Mouse (Mus musculus) midbrain, embryonic 16.5 days (tissue): ENCODE results near the gene Synpo2. TPM values are rescaled to one million over a fixed set of nuclear protein-coding genes. Genes with fewer than 3 reads are reported as not detected.

Experiments
- ATAC-seq: fragments of 200-750 bp; cut with Nextera tagmentation; 2 replicates; pipeline ENCODE4 v1.8.0; 2017; ENCODE audit warnings: moderate TSS enrichment
- H3K27ac ChIP-seq: fragments of 300-500 bp; sonication (generic); 2 replicates; pipeline ENCODE4 v1.5.1; 2014; ENCODE audit warnings: mild to moderate bottlenecking, low read length, mixed read lengths
- H3K27me3 ChIP-seq: fragments of 300-500 bp; sonication (generic); 2 replicates; pipeline ENCODE4 v1.6.1; 2014; ENCODE audit warnings: low read depth, low read length, mixed read lengths; ENCODE audit not compliant: control insufficient read depth, insufficient read depth
- H3K36me3 ChIP-seq: fragments of 300-500 bp; sonication (generic); 2 replicates; pipeline ENCODE4 v1.6.1; 2014; ENCODE audit warnings: mild to moderate bottlenecking, low read length, moderate library complexity, mixed read lengths; ENCODE audit not compliant: control insufficient read depth, insufficient read depth
- H3K4me1 ChIP-seq: fragments of 300-500 bp; sonication (generic); 2 replicates; pipeline ENCODE4 v1.6.1; 2014; ENCODE audit warnings: mild to moderate bottlenecking, low read length, mixed read lengths; ENCODE audit not compliant: control insufficient read depth, insufficient read depth
- H3K4me2 ChIP-seq: fragments of 300-500 bp; sonication (generic); 2 replicates; pipeline ENCODE4 v1.6.1; 2014; ENCODE audit warnings: mild to moderate bottlenecking, low read length, mixed read lengths
- H3K4me3 ChIP-seq: fragments of 300-500 bp; sonication (generic); 2 replicates; pipeline ENCODE4 v1.5.1; 2014; ENCODE audit warnings: low read depth, mild to moderate bottlenecking, low read length, moderate library complexity, mixed read lengths
- H3K9ac ChIP-seq: fragments of 300-500 bp; sonication (generic); 2 replicates; pipeline ENCODE4 v1.6.1; 2014; ENCODE audit warnings: low read depth, low read length, mixed read lengths
- H3K9me3 ChIP-seq: fragments of 300-500 bp; sonication (generic); replicated peaks from 2 replicates; pipeline ENCODE4 v1.6.1; 2014; ENCODE audit warnings: mild to moderate bottlenecking, low read length, mixed read lengths; ENCODE audit not compliant: control insufficient read depth, poor library complexity, severe bottlenecking
- WGBS: fragments of 180-500 bp; shearing (Covaris S2); extraction: QIAGEN DNeasy Blood & Tissue Kit; methylation state at CpG from one replicate; pipeline ENCODE4 v1.1.7; 2014; 5-methylcytosine and 5-hydroxymethylcytosine counted together
- polyA plus RNA-seq: library from polyadenylated mRNA; unstranded; fragments of >200 nt; fragmentation: Nextera tagmentation; extraction: Ambion mirVana; gene quantifications from 2 replicates; pipeline ENCODE4 v1.2.1, GENCODE M21; 2015

Gene Synpo2
- polyA plus RNA-seq, 1 experiment from 2014 or later = 3.2 TPM

DNA sequence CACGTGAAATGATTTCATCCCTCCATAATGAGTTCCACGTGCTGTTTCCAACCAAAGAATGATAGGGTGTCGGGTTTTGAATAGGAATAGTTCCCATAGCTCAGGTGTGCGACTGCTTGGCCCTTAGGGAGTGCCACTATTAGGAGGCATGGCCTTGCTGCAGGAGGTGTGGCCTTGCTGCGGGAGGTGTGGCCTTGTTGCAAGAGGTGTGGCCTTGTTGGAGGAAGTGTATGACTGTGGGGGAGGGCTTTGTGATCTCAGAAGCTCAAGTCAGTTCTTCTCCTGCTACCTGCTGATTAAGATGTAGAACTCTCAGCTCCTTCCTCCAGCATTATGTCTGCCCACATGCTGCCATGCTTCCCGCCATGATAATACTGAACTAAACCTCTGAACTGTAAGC is 17.3 kb downstream of the Synpo2 start:
- 63% methylated on average over 6 of the region's 6 CpGs for WGBS

DNA sequence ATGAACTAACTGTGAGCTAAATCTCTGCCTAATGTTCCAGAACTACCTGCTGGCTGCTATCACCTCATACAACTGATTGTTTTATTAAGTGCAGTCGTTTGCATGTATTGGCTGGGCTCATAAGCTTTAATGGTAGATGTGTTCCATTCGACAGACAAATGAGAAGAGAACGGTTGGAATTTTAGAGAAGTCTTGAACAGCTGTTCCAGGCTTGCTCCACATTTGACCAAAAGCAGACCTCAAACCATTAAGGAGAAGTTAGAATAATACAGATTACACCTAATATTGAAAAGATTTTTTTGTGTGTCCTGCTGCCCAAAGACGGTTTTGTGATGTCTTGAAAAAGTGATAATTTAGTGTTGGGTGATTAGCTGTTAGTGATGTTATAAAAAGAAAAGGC is 27.1 kb downstream of the Synpo2 start:
- no peak overlapping the region for H3K9ac ChIP-seq
- H3K4me3 ChIP-seq = no peak overlapping the region
- WGBS = 84% methylated on average over 4 of the region's 4 CpGs
- no peak for ATAC-seq
- H3K27me3 ChIP-seq = no peaks in the 10 kb centered on the region
- no peaks in the 10 kb centered on the region for H3K9me3 ChIP-seq
- H3K4me1 ChIP-seq = no peaks in the 10 kb centered on the region
- no peak overlapping the region for H3K27ac ChIP-seq
- H3K4me2 ChIP-seq = no peak overlapping the region
- no peaks in the 10 kb centered on the region for H3K36me3 ChIP-seq

More for the DNA sequence above, 17.3 kb downstream of the Synpo2 start:
- Histone ChIP-seq H3K27me3 (no peaks in the 10 kb centered on the region), H3K27ac (no peak overlapping the region), H3K4me2 (no peak overlapping the region), H3K9me3 (no peaks in the 10 kb centered on the region), H3K36me3 (no peaks in the 10 kb centered on the region), H3K4me3 (no peak overlapping the region), H3K9ac (no peak overlapping the region), H3K4me1 (no peaks in the 10 kb centered on the region)
- ATAC-seq = no peak

DNA sequence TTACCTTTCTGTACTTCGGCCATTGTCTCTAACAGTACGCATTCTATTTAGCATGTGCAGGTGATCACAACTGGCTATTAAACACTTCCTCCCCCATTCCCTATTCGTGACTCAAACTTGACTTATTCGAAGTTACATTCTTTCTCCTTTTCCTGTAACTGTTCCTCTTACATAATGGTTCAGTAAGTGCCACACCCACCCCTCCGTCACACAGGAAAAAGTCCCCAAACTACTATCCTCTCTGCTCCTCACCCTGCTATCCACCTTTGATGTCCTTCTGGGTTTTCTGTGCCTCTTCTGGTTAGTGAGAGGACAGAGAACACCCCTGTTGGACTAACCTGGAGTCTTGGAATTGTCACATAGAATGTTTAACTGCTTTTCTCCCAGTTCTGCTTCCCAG is 28.6 kb downstream of the Synpo2 start:
- no peak overlapping the region for H3K4me2 ChIP-seq
- no peak overlapping the region for H3K9ac ChIP-seq
- H3K27ac ChIP-seq = no peak overlapping the region
- ATAC-seq = no peak
- no peaks in the 10 kb centered on the region for H3K9me3 ChIP-seq
- 88% methylated on average over 5 of the region's 5 CpGs for WGBS
- no peaks in the 10 kb centered on the region for H3K27me3 ChIP-seq
- no peaks in the 10 kb centered on the region for H3K4me1 ChIP-seq
- H3K4me3 ChIP-seq = no peak overlapping the region
- no peaks in the 10 kb centered on the region for H3K36me3 ChIP-seq

DNA sequence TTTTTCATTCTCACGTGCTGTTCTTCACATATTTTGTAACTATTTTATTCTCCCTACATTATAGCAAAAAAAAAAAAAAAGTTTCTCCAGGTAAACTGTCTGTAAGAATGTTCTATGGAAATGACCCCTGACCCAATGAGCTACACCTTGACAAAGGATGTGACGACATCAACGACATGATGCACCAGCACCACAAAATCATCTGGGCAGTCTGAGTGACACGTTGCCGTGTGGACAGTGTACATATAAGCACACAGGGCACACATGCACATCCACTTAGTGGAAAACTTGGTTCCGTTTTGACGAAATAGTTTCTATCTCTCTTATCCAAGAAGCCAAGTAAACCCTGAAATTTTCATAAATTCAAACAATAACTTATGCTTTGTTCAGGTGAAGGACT is 30.5 kb downstream of the Synpo2 start:
- H3K9me3 ChIP-seq = no peaks in the 10 kb centered on the region
- no peak overlapping the region for H3K27ac ChIP-seq
- H3K9ac ChIP-seq = no peak overlapping the region
- ATAC-seq = no peak
- H3K36me3 ChIP-seq = no peaks in the 10 kb centered on the region
- no peak overlapping the region for H3K4me3 ChIP-seq
- H3K4me1 ChIP-seq = no peaks in the 10 kb centered on the region
- WGBS = 91% methylated on average over 7 of the region's 7 CpGs
- no peaks in the 10 kb centered on the region for H3K27me3 ChIP-seq
- H3K4me2 ChIP-seq = no peak overlapping the region

DNA sequence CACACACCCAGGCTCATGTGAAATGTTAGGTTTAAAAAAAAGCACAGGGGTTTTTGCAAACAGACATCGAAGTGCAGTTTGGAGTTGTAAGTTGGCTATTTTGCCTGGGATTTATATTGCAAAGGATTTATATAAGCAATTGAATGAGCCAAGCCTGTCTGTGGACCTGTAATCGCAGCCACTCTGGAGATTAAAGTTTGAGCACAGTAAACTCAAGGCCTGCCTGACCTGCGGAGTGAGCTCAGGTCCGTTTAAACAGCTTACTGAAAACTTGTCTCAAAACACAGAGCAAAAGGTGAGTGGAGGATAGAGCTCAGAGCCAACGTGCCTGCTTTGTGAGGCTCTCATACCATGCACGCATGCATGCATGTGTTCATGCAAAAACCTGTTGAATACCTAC is 30.9 kb downstream of the Synpo2 start:
- no peak for ATAC-seq
- 73% methylated on average over 6 of the region's 6 CpGs for WGBS
- no peak overlapping the region for H3K27ac ChIP-seq

DNA sequence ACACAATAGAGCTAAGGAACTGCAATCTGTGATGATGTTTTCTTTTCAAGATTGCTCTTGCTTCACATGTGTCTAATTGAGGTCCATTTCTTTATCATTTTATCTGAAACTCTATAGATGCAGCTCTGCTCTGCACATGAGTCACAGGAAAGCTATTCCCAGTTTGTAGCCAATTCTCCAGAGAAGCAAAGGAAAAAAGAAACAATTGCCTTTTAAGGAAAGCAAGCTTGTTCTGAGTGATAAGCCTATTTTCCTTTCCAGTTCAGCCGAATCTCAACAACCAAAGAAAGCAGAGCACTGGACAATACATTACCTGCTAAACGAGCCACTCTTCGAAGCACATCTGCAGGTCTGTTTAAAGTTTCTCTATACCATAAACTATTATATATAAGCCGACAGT is 31.3 kb downstream of the Synpo2 start:
- no peak overlapping the region for H3K27ac ChIP-seq
- no peak overlapping the region for H3K9ac ChIP-seq
- no peak overlapping the region for H3K4me3 ChIP-seq
- ATAC-seq = no peak
- H3K9me3 ChIP-seq = no peaks in the 10 kb centered on the region
- H3K27me3 ChIP-seq = no peaks in the 10 kb centered on the region
- H3K4me2 ChIP-seq = no peak overlapping the region
- no peaks in the 10 kb centered on the region for H3K4me1 ChIP-seq
- H3K36me3 ChIP-seq = no peaks in the 10 kb centered on the region
- WGBS = 63% methylated on average over 4 of the region's 4 CpGs

More for the DNA sequence above, 30.9 kb downstream of the Synpo2 start:
- Histone ChIP-seq H3K4me2 (no peak overlapping the region), H3K36me3 (no peaks in the 10 kb centered on the region), H3K4me1 (no peaks in the 10 kb centered on the region), H3K9me3 (no peaks in the 10 kb centered on the region), H3K27me3 (no peaks in the 10 kb centered on the region), H3K4me3 (no peak overlapping the region), H3K9ac (no peak overlapping the region)

DNA sequence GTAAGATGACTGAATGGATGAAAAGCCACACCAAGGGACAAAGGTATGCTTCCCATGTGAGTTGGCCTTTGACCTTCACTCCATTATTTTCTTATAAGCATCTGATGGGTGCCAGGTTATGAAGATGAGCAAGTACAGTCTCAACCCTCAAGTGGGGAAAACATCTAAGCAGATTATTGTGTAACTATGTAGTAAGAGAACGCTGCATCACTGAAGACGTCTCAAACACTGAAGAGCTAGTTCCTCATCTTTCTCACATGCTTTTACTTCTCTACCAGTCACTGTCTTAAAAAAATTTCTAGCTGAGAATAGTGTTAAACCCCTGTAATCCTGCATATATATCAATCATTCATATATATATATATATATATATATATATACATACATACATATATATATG is 34.2 kb downstream of the Synpo2 start:
- no peak overlapping the region for H3K9ac ChIP-seq
- no peaks in the 10 kb centered on the region for H3K4me1 ChIP-seq
- H3K9me3 ChIP-seq = no peaks in the 10 kb centered on the region
- H3K4me3 ChIP-seq = no peak overlapping the region
- H3K36me3 ChIP-seq = no peaks in the 10 kb centered on the region
- no peak overlapping the region for H3K4me2 ChIP-seq
- H3K27ac ChIP-seq = no peak overlapping the region
- 85% methylated on average over 2 of the region's 2 CpGs for WGBS
- no peaks in the 10 kb centered on the region for H3K27me3 ChIP-seq
- ATAC-seq = no peak

DNA sequence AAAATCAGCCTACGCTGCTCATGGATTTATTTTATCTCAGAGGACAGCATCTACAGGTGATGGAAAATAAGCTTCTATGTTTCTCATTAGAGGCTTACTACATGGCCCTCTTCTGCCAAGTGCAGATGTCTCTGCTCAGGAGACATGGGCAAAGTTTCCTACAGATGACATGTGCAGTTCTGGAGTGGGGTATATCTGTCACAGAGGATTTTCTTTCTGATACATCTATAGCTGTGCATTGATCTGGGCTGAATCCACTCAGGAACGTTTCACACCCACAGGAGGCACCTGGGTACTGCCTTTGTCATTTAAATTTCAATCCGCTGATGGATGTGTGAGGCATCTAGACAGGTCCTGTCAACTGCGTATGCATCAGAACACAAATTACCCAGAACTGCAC is 42.2 kb downstream of the Synpo2 start:
- Histone ChIP-seq H3K27me3 (no peaks in the 10 kb centered on the region), H3K4me3 (no peak overlapping the region), H3K9ac (no peak overlapping the region), H3K27ac (no peak overlapping the region), H3K9me3 (no peaks in the 10 kb centered on the region), H3K4me2 (no peak overlapping the region), H3K4me1 (no peaks in the 10 kb centered on the region), H3K36me3 (no peaks in the 10 kb centered on the region)
- peak; percentile 39; the same call in 1 of the 2 replicates for ATAC-seq
- WGBS = 75% methylated on average over 4 of the region's 4 CpGs

DNA sequence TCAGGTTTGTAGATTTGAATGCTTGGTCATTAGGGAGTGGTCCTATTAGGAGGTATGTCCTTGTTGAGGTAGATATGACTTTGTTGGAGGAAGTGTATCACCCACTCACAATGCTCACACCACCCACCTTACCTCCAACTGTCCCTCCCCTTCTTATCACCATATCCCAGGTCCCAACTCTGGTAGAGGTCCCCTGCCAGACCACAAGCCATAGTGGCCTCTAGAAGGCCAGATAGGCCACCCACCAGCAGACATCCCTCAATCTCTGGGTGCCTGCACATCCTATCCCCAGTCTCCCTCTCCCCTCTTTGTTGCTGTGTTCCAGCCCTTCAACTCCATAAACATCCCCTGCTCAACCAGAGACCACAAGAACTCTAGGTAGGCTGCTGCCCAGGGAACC is 44.3 kb downstream of the Synpo2 start:
- no peaks in the 10 kb centered on the region for H3K4me1 ChIP-seq
- no peaks in the 10 kb centered on the region for H3K27me3 ChIP-seq
- no peaks in the 10 kb centered on the region for H3K36me3 ChIP-seq
- no peak overlapping the region for H3K27ac ChIP-seq
- H3K9ac ChIP-seq = no peak overlapping the region
- H3K4me2 ChIP-seq = no peak overlapping the region
- no peak overlapping the region for H3K4me3 ChIP-seq
- no peak for ATAC-seq
- no peaks in the 10 kb centered on the region for H3K9me3 ChIP-seq

DNA sequence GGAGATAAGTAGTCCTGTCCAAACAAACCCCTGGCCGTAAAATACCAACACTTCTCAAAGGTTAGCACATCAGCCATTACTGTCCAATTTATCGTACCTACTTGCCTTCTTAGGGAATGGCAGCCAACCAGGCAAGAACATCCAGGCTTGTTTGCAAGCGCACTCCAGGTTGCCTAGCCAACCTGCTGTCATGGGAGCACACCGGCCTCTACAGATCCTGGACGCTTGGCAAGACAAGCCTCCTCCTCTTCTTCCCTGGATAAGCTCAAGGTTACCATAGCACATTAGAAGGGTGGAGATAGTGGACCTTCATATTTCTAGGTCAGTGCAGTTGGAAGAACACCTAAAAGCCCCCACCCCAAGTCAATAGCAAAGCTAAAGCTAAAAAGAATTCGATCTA is 45.6 kb downstream of the Synpo2 start:
- no peak overlapping the region for H3K4me2 ChIP-seq
- H3K36me3 ChIP-seq = no peaks in the 10 kb centered on the region
- H3K27me3 ChIP-seq = no peaks in the 10 kb centered on the region
- no peak overlapping the region for H3K27ac ChIP-seq
- H3K9me3 ChIP-seq = no peaks in the 10 kb centered on the region
- no peaks in the 10 kb centered on the region for H3K4me1 ChIP-seq
- H3K4me3 ChIP-seq = no peak overlapping the region
- H3K9ac ChIP-seq = no peak overlapping the region
- 70% methylated on average over 6 of the region's 6 CpGs for WGBS
- ATAC-seq = no peak
